Mouse (Mus musculus) erythroblast, embryonic 14.5 days (primary cell): Measurements from ENCODE around the gene 9130023H24Rik. TPM values are rescaled to one million over a fixed set of nuclear protein-coding genes. Genes with fewer than 3 reads are reported as not detected.

Experiments used
- H3K27me3 ChIP-seq: 2 replicates; pipeline ENCODE4 v1.6.1; 2012; ENCODE audit warnings: inconsistent platforms; ENCODE audit not compliant: control insufficient read depth
- H3K36me3 ChIP-seq: 2 replicates; pipeline ENCODE4 v1.6.1; 2012; ENCODE audit warnings: mild to moderate bottlenecking, inconsistent platforms; ENCODE audit not compliant: control insufficient read depth
- H3K4me1 ChIP-seq: 2 replicates; pipeline ENCODE4 v1.6.1; 2012; ENCODE audit warnings: inconsistent platforms; ENCODE audit not compliant: control insufficient read depth
- H3K4me3 ChIP-seq: replicated peaks from 2 replicates; pipeline ENCODE3; 2012; ENCODE audit warnings: moderate library complexity, mild to moderate bottlenecking, inconsistent platforms
- H3K9me3 ChIP-seq: 2 replicates; pipeline ENCODE4 v1.6.1; 2012; ENCODE audit warnings: low read length, inconsistent platforms, mixed read lengths; ENCODE audit not compliant: control insufficient read depth
- GATA1 ChIP-seq: IDR thresholded peaks from 2 replicates; pipeline ENCODE4 v1.6.1; 2012; ENCODE audit warnings: low read length, inconsistent platforms, mixed read lengths
- TAL1 ChIP-seq: IDR thresholded peaks from 3 replicates; pipeline ENCODE4 v1.6.1; 2012; ENCODE audit warnings: low read length, inconsistent platforms, mixed read lengths
- polyA plus RNA-seq: library from polyadenylated mRNA; stranded (reverse); fragments of >175 nt; gene quantifications from 2 replicates; pipeline ENCODE4 v1.2.3, GENCODE M21; 2012

The 9130023H24Rik gene
- polyA plus RNA-seq, 1 experiment = 0.12 TPM

GRCm38 (mm10) chr7:128209826-128210225 is 28.0 kb downstream of the 9130023H24Rik start:
- Histone ChIP-seq H3K36me3 (no peaks in the 10 kb centered on the region), H3K27me3 (no peaks in the 10 kb centered on the region; the same call in 1 of the 2 replicates), H3K4me3 (no peak overlapping the region), H3K4me1 (no peaks in the 10 kb centered on the region), H3K9me3 (no peaks in the 10 kb centered on the region)
- TF ChIP-seq TAL1 (no peak), GATA1 (no peak)

DNA sequence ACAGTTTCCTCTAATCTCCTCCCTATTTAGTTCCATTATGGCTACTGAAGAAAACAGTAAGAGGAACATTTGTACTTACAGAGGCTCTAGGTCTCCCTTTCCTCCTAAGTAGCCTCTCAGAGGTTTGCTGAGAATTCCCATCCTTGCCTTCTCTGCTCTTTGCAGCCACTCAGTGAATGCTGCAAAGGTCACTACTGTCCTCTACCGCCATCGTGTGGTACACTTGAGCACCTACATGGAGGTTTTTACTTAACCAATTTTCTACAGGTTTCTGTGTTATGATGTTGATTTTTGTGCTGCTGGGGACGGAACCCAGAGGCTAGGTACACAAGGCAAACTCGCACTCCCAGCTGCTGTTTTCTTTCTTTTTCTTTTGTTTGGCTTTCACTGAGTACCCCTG is 29.6 kb downstream of the 9130023H24Rik start:
- TF ChIP-seq TAL1 = no peak
- TF ChIP-seq GATA1 = no peak
- H3K27me3 ChIP-seq = no peaks in the 10 kb centered on the region
- H3K4me1 ChIP-seq = no peaks in the 10 kb centered on the region
- H3K36me3 ChIP-seq = no peaks in the 10 kb centered on the region
- no peaks in the 10 kb centered on the region for H3K9me3 ChIP-seq
- H3K4me3 ChIP-seq = no peak overlapping the region

GRCm38 (mm10) chr7:128206152-128206551 is 31.7 kb downstream of the 9130023H24Rik start, which contains the start of gene Cox6a2:
Gene Cox6a2, minus strand, starts transcription at chr7:128206387.
- Histone ChIP-seq H3K9me3 (no peaks in the 10 kb centered on the region), H3K4me1 (no peaks in the 10 kb centered on the region), H3K27me3 (no peaks in the 10 kb centered on the region), H3K4me3 (no peak within 1 kb of the TSS), H3K36me3 (no peaks in the 10 kb centered on the region)
- no peak for TF ChIP-seq TAL1
- TF ChIP-seq GATA1 = no peak

DNA sequence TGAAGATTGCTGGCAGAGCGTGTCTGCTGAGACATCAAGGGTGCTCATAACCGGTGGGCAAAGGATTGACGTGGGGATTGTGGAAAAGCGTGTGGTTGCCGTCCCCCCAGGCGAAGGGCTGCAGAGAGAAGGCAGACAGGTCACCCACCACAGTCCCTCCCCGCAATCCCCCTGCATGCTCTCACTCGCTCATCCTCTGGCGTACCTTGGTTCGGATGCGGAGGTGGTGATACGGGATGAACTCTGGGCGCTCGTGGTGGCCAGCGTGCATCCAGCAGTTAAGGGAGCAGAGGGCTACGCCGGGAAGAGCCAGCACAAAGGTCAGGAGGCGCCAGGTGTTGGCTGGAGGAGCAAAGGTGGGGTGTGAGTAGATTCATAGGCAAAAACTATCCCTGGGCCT is 32.1 kb downstream of the 9130023H24Rik start:
- no peak overlapping the region for H3K4me3 ChIP-seq
- H3K36me3 ChIP-seq = no peaks in the 10 kb centered on the region
- H3K4me1 ChIP-seq = no peaks in the 10 kb centered on the region
- no peaks in the 10 kb centered on the region for H3K9me3 ChIP-seq
- no peaks in the 10 kb centered on the region for H3K27me3 ChIP-seq
- TF ChIP-seq GATA1 (no peak), TAL1 (no peak)

DNA sequence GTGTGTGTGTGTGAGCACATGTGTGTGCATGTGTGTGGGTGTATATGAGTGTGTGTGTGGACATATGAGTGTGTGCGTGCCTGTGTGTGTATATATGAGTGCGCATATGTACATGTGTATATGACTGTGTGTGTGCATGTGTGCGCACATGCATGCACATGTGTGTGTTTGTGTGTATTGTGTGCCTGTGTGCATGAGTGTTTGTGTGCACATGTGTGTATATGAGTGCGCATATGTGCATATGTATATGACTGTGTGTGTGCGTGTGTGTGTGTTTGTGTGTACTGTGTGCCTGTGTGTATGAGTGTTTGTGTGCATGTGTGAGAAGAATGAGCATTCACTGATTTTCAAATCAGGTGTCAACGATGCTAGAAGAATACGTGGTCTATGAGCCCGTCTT is 33.7 kb downstream of the 9130023H24Rik start:
- Histone ChIP-seq H3K9me3 (no peaks in the 10 kb centered on the region), H3K36me3 (no peaks in the 10 kb centered on the region), H3K4me1 (no peaks in the 10 kb centered on the region), H3K4me3 (no peak overlapping the region), H3K27me3 (no peaks in the 10 kb centered on the region)
- TF ChIP-seq TAL1 (no peak), GATA1 (no peak)

GRCm38 (mm10) chr7:128203071-128203470 is 34.8 kb downstream of the 9130023H24Rik start:
- no peak for TF ChIP-seq TAL1
- TF ChIP-seq GATA1 = no peak
- H3K9me3 ChIP-seq = no peaks in the 10 kb centered on the region
- no peaks in the 10 kb centered on the region for H3K36me3 ChIP-seq
- no peak overlapping the region for H3K4me3 ChIP-seq
- no peaks in the 10 kb centered on the region for H3K27me3 ChIP-seq
- no peaks in the 10 kb centered on the region for H3K4me1 ChIP-seq

DNA sequence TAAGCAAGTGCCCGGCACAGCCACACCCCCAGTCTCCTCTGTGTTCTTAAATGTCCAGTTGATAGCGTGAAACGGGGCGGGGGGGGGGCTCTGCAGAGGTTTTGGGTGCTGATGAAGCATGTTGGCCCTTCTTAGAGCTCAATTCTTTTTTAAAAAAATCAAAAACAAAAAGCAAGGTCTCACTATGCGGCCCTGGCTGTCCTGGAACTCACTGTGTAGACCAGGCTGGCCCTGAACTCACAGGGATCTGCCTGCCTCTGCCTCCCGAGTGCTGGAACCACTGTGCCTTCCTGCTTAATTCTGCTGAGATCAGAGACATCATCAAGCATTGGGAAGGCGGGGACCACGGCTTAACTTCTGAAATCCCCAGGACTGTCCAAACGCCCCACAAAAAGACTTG is 36.2 kb downstream of the 9130023H24Rik start:
- no peaks in the 10 kb centered on the region for H3K9me3 ChIP-seq
- no peaks in the 10 kb centered on the region for H3K4me1 ChIP-seq
- no peaks in the 10 kb centered on the region for H3K36me3 ChIP-seq
- no peak overlapping the region for H3K4me3 ChIP-seq
- TF ChIP-seq GATA1 (no peak), TAL1 (no peak)
- H3K27me3 ChIP-seq = no peaks in the 10 kb centered on the region

Other genes starting within 250 kb of the 9130023H24Rik start
- 0.19 and 0.25 TPM in 2 replicates for gene Pycard, start 244.2 kb downstream of the 9130023H24Rik start, polyA plus RNA-seq
- gene Trim72, start 234.1 kb downstream of the 9130023H24Rik start, polyA plus RNA-seq = 0.02 TPM in 1 of 2 replicates, not detected in the other
- 0.01 TPM in 2 replicates for gene Itgam, start 175.4 kb downstream of the 9130023H24Rik start, polyA plus RNA-seq
- gene Gm49368, start 175.3 kb downstream of the 9130023H24Rik start, polyA plus RNA-seq = not detected in 2 replicates
- gene Itgax, start 108.5 kb downstream of the 9130023H24Rik start, polyA plus RNA-seq = not detected in 2 replicates
- not detected in 2 replicates for gene Itgad, start 83.7 kb downstream of the 9130023H24Rik start, polyA plus RNA-seq
- 0.10 TPM in 1 of 2 replicates, not detected in the other for gene Cox6a2, start 31.6 kb downstream of the 9130023H24Rik start, polyA plus RNA-seq
- gene Armc5, start 689 bp downstream of the 9130023H24Rik start, polyA plus RNA-seq = 2.1 and 2.3 TPM in 2 replicates
- 0.27 and 0.30 TPM in 2 replicates for gene Tgfb1i1, start 8.8 kb upstream of the 9130023H24Rik start, polyA plus RNA-seq
- 0.88 and 1.4 TPM in 2 replicates for gene Slc5a2, start 27.6 kb upstream of the 9130023H24Rik start, polyA plus RNA-seq
- gene BC017158, start 60.1 kb upstream of the 9130023H24Rik start, polyA plus RNA-seq = 7.3 and 9.0 TPM in 2 replicates
- 4.1 TPM in 2 replicates for gene Rgs10, start 180.7 kb upstream of the 9130023H24Rik start, polyA plus RNA-seq
- 6.8 and 7.4 TPM in 2 replicates for gene Tial1, start 223.7 kb upstream of the 9130023H24Rik start, polyA plus RNA-seq